Mouse (Mus musculus): ENCODE data around the gene Rpp25. TPM values are rescaled to one million over a fixed set of nuclear protein-coding genes. Genes with fewer than 3 reads are reported as not detected.
A peak's percentile ranks its signal among the peaks of the same experiment; 100 is the strongest.

The Rpp25 gene
- polyA plus RNA-seq, 1 experiment from 2014 or later: 0.89 TPM

- H3K4me1 ChIP-seq: peaks cover 23% of the 10 kb centered on the region
- peak overlapping the region; percentile 87 for H3K4me3 ChIP-seq (replicated peaks)
- H3K27me3 ChIP-seq: no peaks in the 10 kb centered on the region
- WGBS: under 1% methylated on average over 24 of the region's 24 CpGs
- H3K27ac ChIP-seq (replicated peaks): peak overlapping the region; percentile 84
- H3K4me2 ChIP-seq (replicated peaks): peak overlapping the region; percentile 66
- ATAC-seq (ENCODE audit: insufficient number of reproducible peaks, low FRiP score, low TSS enrichment, low read depth): peak; percentile 55
- H3K36me3 ChIP-seq: peaks cover 46% of the 10 kb centered on the region
- H3K9me3 ChIP-seq (replicated peaks): no peaks in the 10 kb centered on the region
- peak overlapping the region; percentile 78 for H3K9ac ChIP-seq
Measured at GRCm38 (mm10) chr9:57537728-57538181, 33.9 kb downstream of the Rpp25 start.

DNA sequence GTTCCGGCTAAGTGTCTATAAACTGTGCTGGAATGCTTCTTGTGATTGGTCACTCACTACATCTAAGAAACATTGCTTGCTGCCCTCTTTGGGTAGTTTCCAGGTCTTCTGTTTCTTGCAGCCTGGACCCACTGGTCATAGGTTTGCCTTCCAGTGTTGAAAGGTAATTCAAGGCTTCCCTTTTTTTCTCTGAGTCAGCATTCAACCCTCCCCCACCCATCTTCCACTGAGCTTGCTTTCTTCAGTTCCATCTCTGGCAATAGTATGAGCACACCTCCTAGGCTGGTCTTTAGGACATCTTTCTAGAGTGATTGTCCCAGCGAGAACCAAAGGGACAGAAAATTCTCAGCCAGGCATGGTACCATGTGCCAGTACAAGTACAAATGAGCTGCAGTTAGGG is 35.7 kb downstream of the Rpp25 start:
- H3K27me3 ChIP-seq: no peaks in the 10 kb centered on the region
- H3K9me3 ChIP-seq (replicated peaks): no peaks in the 10 kb centered on the region
- H3K27ac ChIP-seq (replicated peaks): no peak overlapping the region
- ATAC-seq (ENCODE audit: insufficient number of reproducible peaks, low FRiP score, low TSS enrichment, low read depth): no peak
- WGBS: 89% methylated on average over 2 of the region's 2 CpGs
- H3K36me3 ChIP-seq: peaks cover 52% of the 10 kb centered on the region
- no peak overlapping the region for H3K4me3 ChIP-seq (replicated peaks)
- H3K4me2 ChIP-seq (replicated peaks): no peak overlapping the region
- H3K9ac ChIP-seq: no peak overlapping the region
- peaks cover 23% of the 10 kb centered on the region for H3K4me1 ChIP-seq

GRCm38 (mm10) chr9:57541312-57541711 is 37.5 kb downstream of the Rpp25 start:
- 0% methylated on average over 1 of the region's 1 CpGs for WGBS
- no peak for ATAC-seq (ENCODE audit: insufficient number of reproducible peaks, low FRiP score, low TSS enrichment, low read depth)
- H3K9ac ChIP-seq: no peak overlapping the region
- no peak overlapping the region for H3K27ac ChIP-seq (replicated peaks)
- peaks cover 69% of the 10 kb centered on the region for H3K36me3 ChIP-seq
- H3K4me1 ChIP-seq: peaks cover 23% of the 10 kb centered on the region
- H3K9me3 ChIP-seq (replicated peaks): no peaks in the 10 kb centered on the region
- H3K27me3 ChIP-seq: no peaks in the 10 kb centered on the region
- no peak overlapping the region for H3K4me3 ChIP-seq (replicated peaks)
- H3K4me2 ChIP-seq (replicated peaks): no peak overlapping the region

GRCm38 (mm10) chr9:57543951-57544350 is 40.1 kb downstream of the Rpp25 start:
- H3K9me3 ChIP-seq (replicated peaks): no peaks in the 10 kb centered on the region
- no peak for ATAC-seq (ENCODE audit: insufficient number of reproducible peaks, low FRiP score, low TSS enrichment, low read depth)
- H3K9ac ChIP-seq: no peak overlapping the region
- no peak overlapping the region for H3K4me2 ChIP-seq (replicated peaks)
- WGBS: 78% methylated on average over 3 of the region's 3 CpGs
- H3K27me3 ChIP-seq: no peaks in the 10 kb centered on the region
- peaks cover 86% of the 10 kb centered on the region for H3K36me3 ChIP-seq
- H3K27ac ChIP-seq (replicated peaks): no peak overlapping the region
- H3K4me3 ChIP-seq (replicated peaks): no peak overlapping the region
- peaks cover 8% of the 10 kb centered on the region; the same call in 1 of the 2 replicates for H3K4me1 ChIP-seq

- Histone ChIP-seq H3K4me1 (peaks cover 7% of the 10 kb centered on the region), H3K4me2 (replicated peaks) (no peak overlapping the region), H3K9ac (no peak overlapping the region), H3K4me3 (replicated peaks) (no peak overlapping the region), H3K27me3 (no peaks in the 10 kb centered on the region), H3K9me3 (replicated peaks) (no peaks in the 10 kb centered on the region), H3K27ac (replicated peaks) (no peak overlapping the region), H3K36me3 (peaks cover 68% of the 10 kb centered on the region)
- WGBS: 81% methylated on average over 5 of the region's 5 CpGs
- ATAC-seq (ENCODE audit: insufficient number of reproducible peaks, low FRiP score, low TSS enrichment, low read depth): no peak
Measured at GRCm38 (mm10) chr9:57547287-57547686, 43.5 kb downstream of the Rpp25 start.

- no peak overlapping the region for H3K27ac ChIP-seq (replicated peaks)
- no peak overlapping the region for H3K9ac ChIP-seq
- H3K4me2 ChIP-seq (replicated peaks): no peak overlapping the region
- H3K4me1 ChIP-seq: peaks cover 7% of the 10 kb centered on the region
- 86% methylated on average over 11 of the region's 11 CpGs for WGBS
- ATAC-seq (ENCODE audit: insufficient number of reproducible peaks, low FRiP score, low TSS enrichment, low read depth): no peak
- no peaks in the 10 kb centered on the region for H3K27me3 ChIP-seq
- no peak overlapping the region for H3K4me3 ChIP-seq (replicated peaks)
- no peaks in the 10 kb centered on the region for H3K9me3 ChIP-seq (replicated peaks)
- H3K36me3 ChIP-seq: peaks cover 62% of the 10 kb centered on the region
Measured at GRCm38 (mm10) chr9:57547869-57548268, 44.0 kb downstream of the Rpp25 start.

DNA sequence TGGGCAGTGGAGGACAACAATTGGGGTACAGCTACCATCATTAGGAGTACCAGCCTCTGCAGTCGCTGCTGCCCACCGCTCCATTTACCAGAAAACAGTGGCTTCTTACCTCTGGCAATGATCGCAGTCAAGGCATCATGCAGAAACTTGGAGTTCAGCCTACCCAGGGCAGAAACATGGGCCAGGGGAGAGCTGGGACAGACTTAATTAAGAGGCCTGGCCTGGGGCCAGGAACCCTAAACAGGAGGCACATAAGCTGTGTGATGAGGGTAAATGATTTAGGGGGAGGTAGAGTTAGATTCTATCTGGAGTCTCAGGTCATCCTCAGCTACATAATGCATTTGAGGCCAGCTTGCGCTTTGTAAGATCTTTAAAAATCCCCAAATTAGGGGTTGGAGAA is 45.4 kb downstream of the Rpp25 start:
- no peak for ATAC-seq (ENCODE audit: insufficient number of reproducible peaks, low FRiP score, low TSS enrichment, low read depth)
- no peak overlapping the region for H3K4me2 ChIP-seq (replicated peaks)
- H3K9me3 ChIP-seq (replicated peaks): no peaks in the 10 kb centered on the region
- H3K27ac ChIP-seq (replicated peaks): no peak overlapping the region
- no peak overlapping the region for H3K4me3 ChIP-seq (replicated peaks)
- H3K4me1 ChIP-seq: peaks cover 7% of the 10 kb centered on the region
- H3K36me3 ChIP-seq: peaks cover 49% of the 10 kb centered on the region
- no peaks in the 10 kb centered on the region for H3K27me3 ChIP-seq
- H3K9ac ChIP-seq: no peak overlapping the region
- 94% methylated on average over 4 of the region's 4 CpGs for WGBS

DNA sequence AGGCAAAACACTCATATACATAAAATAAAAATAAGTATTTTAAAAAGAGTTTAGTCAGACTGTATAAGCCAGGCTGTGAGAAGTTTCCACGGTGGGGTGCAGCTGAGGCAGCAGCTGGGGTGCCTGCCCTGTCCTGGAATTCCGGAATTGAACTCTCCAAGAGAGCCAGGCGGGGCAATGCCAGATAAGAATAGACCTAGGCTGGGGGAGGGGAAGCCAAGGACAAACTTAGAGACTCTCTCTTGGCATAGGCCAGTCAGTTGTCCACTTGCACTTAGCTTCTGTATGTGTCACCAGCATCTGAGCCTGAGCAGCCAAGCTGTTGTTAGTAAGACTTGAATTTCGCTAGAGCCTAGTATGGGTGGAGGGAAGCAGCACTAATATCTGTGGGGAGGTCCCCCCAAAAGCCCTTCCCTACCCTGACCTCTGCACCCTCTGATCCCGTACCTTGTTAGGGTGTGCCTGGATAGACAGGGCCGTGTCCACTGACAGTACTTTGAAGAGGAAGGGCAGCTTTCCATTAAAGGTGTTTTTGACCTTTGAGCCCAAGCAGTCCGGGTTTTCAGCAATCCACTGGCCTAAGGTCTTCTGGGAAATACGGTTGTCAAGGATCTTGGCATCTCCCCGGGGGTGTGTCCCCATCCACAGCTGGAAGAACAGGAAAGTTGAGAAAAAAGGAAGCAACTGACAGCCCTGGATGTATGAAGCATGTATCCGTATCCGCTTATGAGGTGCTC is 46.5 kb downstream of the Rpp25 start:
- Histone ChIP-seq H3K9me3 (replicated peaks) (no peaks in the 10 kb centered on the region), H3K4me3 (replicated peaks) (no peak overlapping the region), H3K27ac (replicated peaks) (0 out of 2 replicates have a peak overlapping the region, but pooled peaks have one; percentile 17), H3K36me3 (peaks cover 39% of the 10 kb centered on the region), H3K4me2 (replicated peaks) (no peak overlapping the region), H3K9ac (no peak overlapping the region), H3K4me1 (peaks cover 7% of the 10 kb centered on the region), H3K27me3 (no peaks in the 10 kb centered on the region)
- 73% methylated on average over 11 of the region's 11 CpGs for WGBS
- ATAC-seq (ENCODE audit: insufficient number of reproducible peaks, low FRiP score, low TSS enrichment, low read depth): peak; percentile 34

DNA sequence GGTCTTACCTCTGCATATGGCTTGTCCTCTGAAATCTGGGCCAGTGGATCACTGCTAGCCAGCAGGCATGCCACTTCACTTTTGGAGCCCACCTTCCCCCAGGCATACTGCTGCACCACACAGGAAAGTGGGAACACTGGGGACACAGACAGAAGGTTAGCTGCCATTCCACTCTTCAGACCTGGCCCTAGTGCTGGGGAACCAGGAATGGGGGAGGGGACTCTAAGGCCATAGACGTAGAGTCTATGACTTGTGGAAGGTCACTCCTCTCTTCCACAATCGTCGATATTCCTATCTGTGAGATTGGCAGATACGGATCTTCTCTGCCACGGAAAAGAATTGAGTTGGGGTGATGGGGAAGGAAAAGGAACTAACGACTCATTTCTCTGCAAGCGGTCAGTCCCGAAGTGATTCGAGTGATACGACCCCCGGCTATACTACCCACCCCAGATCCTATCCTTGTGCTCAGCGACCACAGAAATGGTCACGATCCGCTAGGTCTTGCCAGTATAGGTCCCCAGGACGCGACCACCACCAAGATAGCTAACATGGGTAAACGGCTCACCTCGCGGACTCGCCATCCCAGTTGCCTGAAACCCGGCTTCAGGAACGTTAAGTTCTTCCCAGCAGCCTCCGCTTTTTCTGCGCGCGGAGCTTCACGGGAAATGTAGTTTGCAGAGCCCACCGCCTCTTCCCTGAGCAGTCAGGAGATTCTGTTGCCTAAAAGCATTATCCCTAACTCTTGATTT is 48.5 kb downstream of the Rpp25 start, which contains the start of gene Mpi:
TSS of gene Mpi (minus strand) at position 625 of the 749 bp plus-strand sequence.
- Histone ChIP-seq H3K9ac (peak within 1 kb of the TSS; percentile 40), H3K4me2 (replicated peaks) (peak within 1 kb of the TSS; percentile 66), H3K4me1 (peaks cover 7% of the 10 kb centered on the region), H3K4me3 (replicated peaks) (peak within 1 kb of the TSS; percentile 63), H3K36me3 (peaks cover 25% of the 10 kb centered on the region), H3K9me3 (replicated peaks) (no peaks in the 10 kb centered on the region), H3K27me3 (no peaks in the 10 kb centered on the region), H3K27ac (replicated peaks) (no peak within 1 kb of the TSS)
- 3% methylated on average over 28 of the region's 28 CpGs for WGBS
- no peak for ATAC-seq (ENCODE audit: insufficient number of reproducible peaks, low FRiP score, low TSS enrichment, low read depth)

DNA sequence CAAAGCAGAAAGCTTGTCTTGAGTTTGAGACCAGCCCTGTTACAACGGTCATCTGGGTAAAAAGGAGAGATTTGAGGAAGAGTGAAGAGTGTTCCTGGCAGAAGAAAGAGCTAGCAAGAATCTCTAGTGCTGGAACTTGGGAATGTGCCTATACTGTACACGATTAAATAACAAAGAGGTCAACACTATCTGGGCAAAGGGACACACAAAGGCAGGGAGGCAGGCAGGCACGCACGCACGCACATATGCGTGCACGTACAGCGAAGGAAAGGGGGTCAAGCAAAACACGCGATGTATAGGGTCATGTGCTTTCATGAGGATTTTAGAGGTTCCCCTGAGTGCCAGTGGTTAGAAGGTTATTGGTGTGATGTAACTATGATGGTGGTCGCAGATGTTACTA is 49.3 kb downstream of the Rpp25 start:
- H3K27ac ChIP-seq (replicated peaks): no peak overlapping the region
- no peaks in the 10 kb centered on the region for H3K9me3 ChIP-seq (replicated peaks)
- no peak overlapping the region for H3K4me3 ChIP-seq (replicated peaks)
- peaks cover 18% of the 10 kb centered on the region for H3K36me3 ChIP-seq
- whole genome bisulfite sequencing: 74% methylated on average over 11 of the region's 11 CpGs
- H3K4me1 ChIP-seq: peaks cover 7% of the 10 kb centered on the region
- no peaks in the 10 kb centered on the region for H3K27me3 ChIP-seq
- no peak for ATAC-seq (ENCODE audit: insufficient number of reproducible peaks, low FRiP score, low TSS enrichment, low read depth)
- H3K4me2 ChIP-seq (replicated peaks): no peak overlapping the region
- H3K9ac ChIP-seq: 0 out of 2 replicates have a peak overlapping the region, but pooled peaks have one; percentile 40

DNA sequence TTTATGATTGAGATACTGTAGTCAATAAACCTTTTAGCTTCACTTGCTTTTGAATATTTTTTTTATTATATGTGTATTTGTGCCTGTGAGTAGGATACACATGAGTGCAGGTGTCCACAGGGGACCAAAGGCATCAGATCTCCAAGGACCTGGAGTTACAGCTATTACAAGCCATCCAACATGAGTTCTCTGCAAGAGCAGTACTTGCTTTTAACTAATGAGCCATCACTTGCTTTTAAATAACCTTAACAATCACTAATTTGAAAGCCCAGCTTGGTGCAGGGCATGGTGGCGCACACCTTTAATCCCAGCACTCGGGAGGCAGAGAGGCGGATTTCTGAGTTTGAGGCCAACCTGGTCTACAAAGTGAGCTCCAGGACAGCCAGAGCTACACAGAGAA is 50.9 kb downstream of the Rpp25 start:
- Histone ChIP-seq H3K27me3 (no peaks in the 10 kb centered on the region), H3K4me2 (replicated peaks) (no peak overlapping the region), H3K9ac (no peak overlapping the region), H3K4me1 (peaks cover 7% of the 10 kb centered on the region), H3K9me3 (replicated peaks) (no peaks in the 10 kb centered on the region), H3K36me3 (peaks cover 5% of the 10 kb centered on the region), H3K4me3 (replicated peaks) (no peak overlapping the region), H3K27ac (replicated peaks) (no peak overlapping the region)
- no peak for ATAC-seq (ENCODE audit: insufficient number of reproducible peaks, low FRiP score, low TSS enrichment, low read depth)
- 47% methylated on average over 3 of the region's 3 CpGs for WGBS
